Mouse (Mus musculus): ENCODE measurements around the gene Plekha1.

- TF ChIP-seq CTCF (IDR thresholded peaks at IDR 0.05; ENCODE audit: borderline replicate concordance, control insufficient read depth, extremely low read depth, insufficient read depth, low read length, poor library complexity) (no peak), POLR2A (IDR thresholded peaks at IDR 0.05; ENCODE audit: control insufficient read depth, extremely low read depth, insufficient read depth, low read length, poor library complexity) (no peak)
These were observed 70.4 kb downstream of the Plekha1 start, which contains the start of gene Htra1 for GRCm38 (mm10) chr7:130935793-130936471.

Measured in thymus, adult 2 months (tissue).